Mouse (Mus musculus) lung, postnatal 14 days (tissue): ENCODE data around the gene B2m.

Experiments
- DNase-seq: peaks from one replicate; pipeline ENCODE4 v3.0.0; 2021

B2m gene

GRCm38 (mm10) chr2:122151221-122151620 is 3.7 kb downstream of the B2m start:
- no peak for DNase-seq

- DNase-seq = no peak
Observed at GRCm38 (mm10) chr2:122152850-122153249, 5.4 kb downstream of the B2m start.

GRCm38 (mm10) chr2:122153681-122154365 is 6.3 kb downstream of the B2m start:
- no peak for DNase-seq

GRCm38 (mm10) chr2:122154479-122154878 is 7.0 kb downstream of the B2m start:
- no peak for DNase-seq

GRCm38 (mm10) chr2:122155292-122155691 is 7.8 kb downstream of the B2m start:
- DNase-seq = no peak

- DNase-seq = no peak
Observed at GRCm38 (mm10) chr2:122156051-122156700, 8.7 kb downstream of the B2m start.

GRCm38 (mm10) chr2:122157561-122157960 is 10.1 kb downstream of the B2m start:
- no peak for DNase-seq

GRCm38 (mm10) chr2:122158362-122158802 is 10.9 kb downstream of the B2m start:
- DNase-seq = no peak

GRCm38 (mm10) chr2:122159667-122160066 is 12.2 kb downstream of the B2m start:
- no peak for DNase-seq

GRCm38 (mm10) chr2:122160680-122161079 is 13.2 kb downstream of the B2m start, which contains the start of gene Trim69:
Gene Trim69 (plus strand): TSS chr2:122160700.
- peak; percentile 92 for DNase-seq

GRCm38 (mm10) chr2:122161542-122161941 is 14.1 kb downstream of the B2m start:
- DNase-seq = no peak

GRCm38 (mm10) chr2:122162529-122162928 is 15.0 kb downstream of the B2m start:
- DNase-seq = no peak

- DNase-seq = no peak
Observed at GRCm38 (mm10) chr2:122163430-122164195, 16.1 kb downstream of the B2m start.

- DNase-seq = no peak
Observed at GRCm38 (mm10) chr2:122164293-122164692, 16.8 kb downstream of the B2m start.

- no peak for DNase-seq
Observed at GRCm38 (mm10) chr2:122171292-122171691, 23.8 kb downstream of the B2m start.

GRCm38 (mm10) chr2:122172188-122172587 is 24.7 kb downstream of the B2m start:
- DNase-seq = no peak

GRCm38 (mm10) chr2:122180051-122180822 is 32.8 kb downstream of the B2m start:
- DNase-seq = no peak

- DNase-seq = no peak
Observed at GRCm38 (mm10) chr2:122185086-122185485, 37.6 kb downstream of the B2m start.

GRCm38 (mm10) chr2:122186106-122186505 is 38.6 kb downstream of the B2m start, which contains the start of the genes Patl2 and Terb2:
Gene Patl2 (minus strand): TSS chr2:122186189.
Gene Terb2 (plus strand): TSS chr2:122186272.
- no peak for DNase-seq

GRCm38 (mm10) chr2:122186751-122187150 is 39.3 kb downstream of the B2m start:
- no peak for DNase-seq

GRCm38 (mm10) chr2:122191849-122192248 is 44.4 kb downstream of the B2m start:
- no peak for DNase-seq

- no peak for DNase-seq
Observed at GRCm38 (mm10) chr2:122194509-122194929, 47.0 kb downstream of the B2m start.

- DNase-seq = no peak
Observed at GRCm38 (mm10) chr2:122201501-122201900, 54.0 kb downstream of the B2m start.
